Mouse (Mus musculus) embryo, embryonic 11 days (tissue): ENCODE data around the gene Fam13c.
A peak's percentile ranks its signal among the peaks of the same experiment; 100 is the strongest.

ENCODE experiments used
- DNase-seq: peaks from one replicate; pipeline ENCODE4 v3.0.0-alpha.2; 2015

The Fam13c gene

GRCm38 (mm10) chr10:70470836-70471235 lies 30.6 kb downstream of the Fam13c start:
- no peak for DNase-seq

- DNase-seq: no peak
Measured at GRCm38 (mm10) chr10:70477741-70478145, 37.5 kb downstream of the Fam13c start.

GRCm38 (mm10) chr10:70483736-70484135 lies 43.5 kb downstream of the Fam13c start:
- DNase-seq: no peak

GRCm38 (mm10) chr10:70484568-70485286 lies 44.4 kb downstream of the Fam13c start:
- peak; percentile 31 for DNase-seq

- DNase-seq: peak; percentile 80
Measured at GRCm38 (mm10) chr10:70485287-70485612, 45.0 kb downstream of the Fam13c start.

GRCm38 (mm10) chr10:70486651-70487050 lies 46.4 kb downstream of the Fam13c start:
- no peak for DNase-seq

- DNase-seq: no peak
Measured at GRCm38 (mm10) chr10:70493891-70494290, 53.6 kb downstream of the Fam13c start.

GRCm38 (mm10) chr10:70494441-70494840 lies 54.2 kb downstream of the Fam13c start:
- DNase-seq: no peak

- DNase-seq: no peak
Measured at GRCm38 (mm10) chr10:70495106-70496104, 55.1 kb downstream of the Fam13c start.

- no peak for DNase-seq
Measured at GRCm38 (mm10) chr10:70496938-70497337, 56.7 kb downstream of the Fam13c start.

- DNase-seq: peak; percentile 22
Measured at GRCm38 (mm10) chr10:70498328-70498727, 58.0 kb downstream of the Fam13c start.

- DNase-seq: no peak
Measured at GRCm38 (mm10) chr10:70499246-70499645, 59.0 kb downstream of the Fam13c start.

GRCm38 (mm10) chr10:70504871-70505270 lies 64.6 kb downstream of the Fam13c start:
- no peak for DNase-seq

- no peak for DNase-seq
Measured at GRCm38 (mm10) chr10:70505395-70505794, 65.1 kb downstream of the Fam13c start.

- DNase-seq: no peak
Measured at GRCm38 (mm10) chr10:70505842-70506241, 65.6 kb downstream of the Fam13c start.

GRCm38 (mm10) chr10:70506499-70507168 lies 66.4 kb downstream of the Fam13c start:
- DNase-seq: no peak

- DNase-seq: no peak
Measured at GRCm38 (mm10) chr10:70507880-70508279, 67.6 kb downstream of the Fam13c start.

- DNase-seq: no peak
Measured at GRCm38 (mm10) chr10:70514848-70515247, 74.6 kb downstream of the Fam13c start.

GRCm38 (mm10) chr10:70516661-70517060 lies 76.4 kb downstream of the Fam13c start:
- no peak for DNase-seq

- no peak for DNase-seq
Measured at GRCm38 (mm10) chr10:70519640-70520099, 79.4 kb downstream of the Fam13c start.

- DNase-seq: peak; percentile 79
Measured at GRCm38 (mm10) chr10:70520143-70521131, 80.2 kb downstream of the Fam13c start.

- peak; percentile 57 for DNase-seq
Measured at GRCm38 (mm10) chr10:70521379-70521778, 81.1 kb downstream of the Fam13c start.
